Mouse (Mus musculus) adrenal gland, postnatal 25 days (tissue): ENCODE measurements around the gene Hist1h4k. TPM values are rescaled to one million over a fixed set of nuclear protein-coding genes. Genes with fewer than 3 reads are reported as not detected.
"Not testable (repeated sequence)": the region's sequence is repeated elsewhere in the genome, so short reads cannot be mapped to it uniquely, and the experiment has no call there.

Experiments
- DNase-seq: peaks from one replicate; pipeline ENCODE4 v3.0.0; 2021; ENCODE audit warnings: mixed read lengths
- microRNA-seq, 2 experiments: library from miRNA; unstranded; fragments of <30 nt; microRNA quantifications; one replicate each; pipeline ENCODE4 v1.2.0; 2021
- total RNA-seq: library from RNA; stranded (reverse); gene quantifications from 2 replicates; pipeline ENCODE4 v1.2.3, GENCODE M21; 2021

The Hist1h4k gene
- total RNA-seq, 1 experiment from 2014 or later: 260 TPM

GRCm38 (mm10) chr13:21718381-21719080, 31.8 kb downstream of the Hist1h4k start:
- no peak for DNase-seq

- DNase-seq: peak; percentile 69
These were observed 32.6 kb downstream of the Hist1h4k start, which contains the start of gene Hist1h3h for GRCm38 (mm10) chr13:21717397-21718357. Gene Hist1h3h (plus strand): TSS chr13:21717659.

DNA sequence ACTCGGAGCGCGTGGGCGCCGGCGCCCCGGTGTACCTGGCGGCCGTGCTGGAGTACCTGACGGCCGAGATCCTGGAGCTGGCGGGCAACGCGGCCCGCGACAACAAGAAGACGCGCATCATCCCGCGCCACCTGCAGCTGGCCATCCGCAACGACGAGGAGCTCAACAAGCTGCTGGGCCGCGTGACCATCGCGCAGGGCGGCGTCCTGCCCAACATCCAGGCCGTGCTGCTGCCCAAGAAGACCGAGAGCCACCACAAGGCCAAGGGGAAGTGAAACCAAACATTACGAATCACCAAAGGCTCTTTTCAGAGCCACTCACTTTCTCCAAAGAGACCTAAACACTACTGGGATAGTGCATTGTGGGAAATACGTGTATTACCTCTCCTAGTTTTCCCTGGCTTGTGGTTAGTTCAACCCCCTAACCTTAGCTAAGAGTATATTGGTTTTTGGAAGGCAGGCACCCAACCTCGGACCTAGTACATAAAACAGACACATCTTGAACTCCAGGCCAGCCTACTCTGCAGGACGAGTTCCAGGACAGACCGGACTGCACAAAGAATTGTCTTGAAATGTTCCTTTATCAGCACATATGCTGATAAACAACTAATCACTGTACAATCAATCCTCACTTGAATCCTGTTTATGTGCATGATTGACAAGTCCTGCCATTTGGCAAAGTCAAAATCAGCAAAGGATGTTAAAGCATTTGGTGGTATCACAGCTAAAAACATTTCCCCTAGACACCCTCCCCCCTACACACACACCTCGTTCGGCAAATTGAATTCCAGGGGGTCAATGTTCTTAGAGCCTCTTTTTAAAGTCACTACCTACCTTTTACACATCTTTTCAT, 33.5 kb downstream of the Hist1h4k start:
- not testable (repeated sequence) for DNase-seq

- peak; percentile 60 for DNase-seq
These were observed 34.3 kb downstream of the Hist1h4k start, which contains the start of the genes Hist1h2bl and Hist1h2ai for GRCm38 (mm10) chr13:21715864-21716539. Gene Hist1h2bl (minus strand): TSS chr13:21716143. Gene Hist1h2ai (plus strand): TSS chr13:21716422.

DNA sequence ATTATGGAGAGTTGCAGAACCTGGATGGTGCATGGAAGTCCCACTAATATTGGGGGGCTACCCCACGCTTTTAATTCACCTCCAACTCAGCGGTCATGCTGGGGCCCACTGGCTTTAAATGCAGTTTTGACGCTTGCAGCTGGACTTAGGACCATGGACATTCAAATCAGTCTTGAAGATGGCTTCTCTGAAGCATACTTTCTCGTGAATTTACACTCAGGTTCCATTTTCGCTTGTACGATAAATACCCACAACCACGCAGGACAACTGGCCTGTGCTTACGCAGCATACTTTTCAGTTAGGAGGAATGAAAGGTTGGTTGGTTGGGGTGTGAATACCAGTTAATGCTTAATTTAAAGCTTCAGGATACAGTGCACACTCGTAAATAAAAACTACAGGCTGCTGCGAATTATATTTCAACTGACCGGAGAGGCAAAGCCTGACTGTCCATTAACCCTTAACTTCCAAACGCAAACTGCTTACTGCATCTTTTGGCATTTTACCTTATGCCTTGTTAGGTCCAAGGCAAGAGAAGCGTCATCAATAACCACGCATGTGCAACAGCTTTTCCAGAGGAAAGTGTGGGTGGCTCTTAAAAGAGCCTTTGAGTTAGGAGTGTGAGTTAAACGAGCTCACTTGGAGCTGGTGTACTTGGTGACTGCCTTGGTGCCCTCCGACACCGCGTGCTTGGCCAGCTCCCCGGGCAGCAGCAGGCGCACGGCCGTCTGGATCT, 35.0 kb downstream of the Hist1h4k start:
- no peak for DNase-seq

DNA sequence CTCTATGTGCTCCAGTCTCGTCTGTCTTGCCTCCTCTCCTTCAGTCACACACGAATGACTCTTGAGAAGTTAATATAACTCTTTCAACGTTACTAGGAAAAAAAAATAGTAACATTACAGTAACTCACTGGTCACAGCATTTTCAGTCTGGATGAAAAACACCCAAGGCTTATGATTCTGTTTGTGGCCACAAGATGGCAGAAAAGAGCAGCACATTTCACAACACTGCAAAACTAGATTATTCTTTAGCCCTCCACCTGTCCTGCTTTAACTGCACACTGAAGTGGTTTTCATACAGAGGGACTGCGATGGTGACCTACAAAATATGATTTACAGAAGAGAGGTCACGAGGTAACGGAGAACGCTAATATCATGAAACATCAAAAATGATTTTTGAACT, 35.6 kb downstream of the Hist1h4k start:
- peak; percentile 29 for DNase-seq

- no peak for DNase-seq
These were observed 38.6 kb downstream of the Hist1h4k start for GRCm38 (mm10) chr13:21711698-21712097.

DNA sequence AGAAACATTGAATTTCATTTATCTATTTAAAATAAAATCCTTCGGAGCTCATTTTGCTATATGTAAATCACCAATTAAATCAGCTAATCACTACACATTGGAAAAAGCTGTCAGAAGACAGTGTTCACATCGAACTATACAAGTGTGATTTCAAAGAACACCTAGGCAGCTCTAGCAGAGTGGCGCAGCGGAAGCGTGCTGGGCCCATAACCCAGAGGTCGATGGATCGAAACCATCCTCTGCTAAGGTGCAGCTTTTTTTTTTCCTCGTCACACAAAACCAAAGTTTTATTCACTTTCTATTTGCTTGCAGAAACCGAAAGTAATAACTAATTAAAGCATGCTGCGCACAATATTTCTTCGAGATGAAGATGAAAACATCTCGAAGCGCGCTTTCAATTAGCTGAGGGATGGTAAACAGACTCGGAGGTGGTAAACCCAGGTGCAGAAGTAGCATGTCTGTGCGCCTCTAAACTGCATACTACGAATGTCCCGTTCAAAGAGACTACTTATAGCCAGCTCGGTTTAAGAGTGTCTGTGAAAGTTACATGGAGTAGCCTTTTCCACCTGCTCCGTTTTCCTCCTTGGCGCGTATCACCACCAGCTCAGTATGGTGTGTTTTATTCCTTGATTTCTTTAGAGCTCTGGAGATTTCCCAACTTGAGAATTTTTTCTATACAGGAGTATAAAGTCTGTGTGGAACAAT, 39.3 kb downstream of the Hist1h4k start:
- DNase-seq: peak; percentile 67

DNA sequence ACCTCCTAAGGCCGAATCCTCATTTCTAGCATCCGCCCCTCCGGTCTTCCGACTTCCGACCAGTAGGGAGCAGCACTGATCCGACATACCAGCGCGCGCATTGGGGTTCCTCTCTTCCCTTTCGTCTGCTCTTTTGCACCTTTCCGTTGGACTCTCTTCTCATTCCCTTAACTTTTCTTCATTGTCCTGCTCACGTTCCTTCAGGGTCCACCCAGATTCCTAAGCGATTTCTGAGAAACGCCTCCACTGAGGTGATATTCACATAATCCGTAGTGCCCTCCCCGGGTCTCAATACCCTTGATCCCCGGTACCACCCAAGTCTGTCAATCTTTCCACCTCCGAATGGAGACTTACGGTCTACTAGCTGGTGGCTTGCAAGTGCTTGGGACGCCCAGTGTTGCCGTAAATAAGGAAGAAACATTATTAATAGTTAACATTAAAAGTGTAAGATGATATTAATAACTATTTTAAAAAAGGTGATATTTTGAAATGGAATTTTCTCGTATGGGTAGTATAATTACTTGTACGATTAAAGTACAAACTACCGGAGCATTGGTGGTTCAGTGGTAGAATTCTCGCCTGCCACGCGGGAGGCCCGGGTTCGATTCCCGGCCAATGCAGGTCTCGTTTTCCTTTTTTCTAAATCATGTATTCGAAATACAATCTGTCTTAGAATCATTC, 40.1 kb downstream of the Hist1h4k start:
- DNase-seq: peak; percentile 85

DNA sequence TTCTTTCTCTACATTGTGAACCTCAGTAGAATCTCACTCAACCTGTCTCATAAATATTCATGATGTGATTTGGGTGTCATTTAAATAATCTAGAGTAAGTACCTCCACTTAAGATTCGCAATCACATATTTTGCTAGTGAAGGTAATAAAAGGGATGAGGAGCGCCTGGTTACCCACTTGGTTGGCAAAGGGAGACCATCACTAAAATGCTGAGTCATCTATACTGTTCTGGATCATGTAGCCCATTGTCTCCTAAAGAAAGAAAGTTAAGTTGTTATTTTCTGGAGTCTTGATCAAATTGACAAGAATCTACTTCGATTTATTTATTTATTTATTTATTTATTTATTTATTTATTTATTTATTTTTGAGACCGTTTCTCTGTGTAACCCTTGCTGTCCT, 43.6 kb downstream of the Hist1h4k start:
- DNase-seq: no peak

Small RNA genes within 50 kb of the gene (microRNA-seq; reads per million reads assigned to microRNA genes)
- gene Gm44346 (0 reads per million in 2 experiments), gene Gm44357 (0 reads per million in 2 experiments), gene Gm44367 (0 to 0.34 reads per million in 2 experiments), gene Gm44454 (0 to 0.34 reads per million in 2 experiments)

Other genes starting within 250 kb of the Hist1h4k start
- gene Gm11273, start 249.1 kb downstream of the Hist1h4k start, total RNA-seq: 88.1 and 113 TPM in 2 replicates
- gene Zkscan8, start 219.4 kb downstream of the Hist1h4k start, total RNA-seq: 19.8 and 28.4 TPM in 2 replicates
- not detected in 2 replicates for gene Olfr1366, start 207.7 kb downstream of the Hist1h4k start, total RNA-seq
- gene Olfr1535, start 190.6 kb downstream of the Hist1h4k start, total RNA-seq: not detected in 2 replicates
- gene Olfr1364, start 168.7 kb downstream of the Hist1h4k start, total RNA-seq: not detected in 2 replicates
- gene Olfr1362, start 136.5 kb downstream of the Hist1h4k start, total RNA-seq: not detected in 2 replicates
- not detected in 2 replicates for gene Olfr11, start 108.0 kb downstream of the Hist1h4k start, total RNA-seq
- not detected in 2 replicates for gene Olfr1361, start 87.1 kb downstream of the Hist1h4k start, total RNA-seq
- not detected in 2 replicates for gene Olfr1360, start 73.1 kb downstream of the Hist1h4k start, total RNA-seq
- gene Olfr1359, start 52.4 kb downstream of the Hist1h4k start, total RNA-seq: not detected in 2 replicates
- 91.0 and 102 TPM in 2 replicates for gene Hist1h2bl, start 34.4 kb downstream of the Hist1h4k start, total RNA-seq
- 9.0 and 60.3 TPM in 2 replicates for gene Hist1h2ai, start 34.1 kb downstream of the Hist1h4k start, total RNA-seq
- gene Hist1h3h, start 32.8 kb downstream of the Hist1h4k start, total RNA-seq: 105 and 138 TPM in 2 replicates
- 26.4 and 32.4 TPM in 2 replicates for gene Hist1h2bm, start 28.5 kb downstream of the Hist1h4k start, total RNA-seq
- 20.5 and 22.8 TPM in 2 replicates for gene Hist1h4j, start 15.4 kb downstream of the Hist1h4k start, total RNA-seq
- gene Hist1h2ak, start 3.3 kb upstream of the Hist1h4k start, total RNA-seq: 28.8 and 39.5 TPM in 2 replicates
- gene Hist1h2bn, start 3.6 kb upstream of the Hist1h4k start, total RNA-seq: 52.6 and 54.5 TPM in 2 replicates
- 48.9 and 60.4 TPM in 2 replicates for gene Hist1h1b, start 30.1 kb upstream of the Hist1h4k start, total RNA-seq
- 122 and 132 TPM in 2 replicates for gene Hist1h3i, start 32.9 kb upstream of the Hist1h4k start, total RNA-seq
- gene Hist1h2an, start 36.7 kb upstream of the Hist1h4k start, total RNA-seq: 17.4 and 21.1 TPM in 2 replicates
- gene Hist1h2bp, start 37.0 kb upstream of the Hist1h4k start, total RNA-seq: 37.8 and 38.3 TPM in 2 replicates
- 40.4 and 87.7 TPM in 2 replicates for gene Hist1h2bq, start 59.7 kb upstream of the Hist1h4k start, total RNA-seq
- 56.7 and 173 TPM in 2 replicates for gene Hist1h2ao, start 60.0 kb upstream of the Hist1h4k start, total RNA-seq
- 279 and 356 TPM in 2 replicates for gene Hist1h4m, start 61.2 kb upstream of the Hist1h4k start, total RNA-seq
- gene Hist1h4n, start 81.7 kb upstream of the Hist1h4k start, total RNA-seq: 43.4 and 51.9 TPM in 2 replicates
- 4.5 and 108 TPM in 2 replicates for gene Hist1h2ap, start 83.0 kb upstream of the Hist1h4k start, total RNA-seq
- gene Hist1h2br, start 83.2 kb upstream of the Hist1h4k start, total RNA-seq: 39.7 and 86.5 TPM in 2 replicates
- 2.0 and 2.1 TPM in 2 replicates for gene Zfp184, start 194.6 kb upstream of the Hist1h4k start, total RNA-seq
- gene Pom121l2, start 230.7 kb upstream of the Hist1h4k start, total RNA-seq: not detected in 2 replicates